8 mouse cellular contexts compared by ENCODE assay signal in genomic region chr7:127019306-127019960, GRCm38 (mm10). TPM values are rescaled to one million over a fixed set of nuclear protein-coding genes. Genes with fewer than 3 reads are reported as not detected.
DNase-seq lines count a peak whose midpoint lies in the region; ATAC-seq and TF ChIP-seq lines count a peak whose summit lies in the region.
"Had no signal": no experiment of that assay in that cellular context is flagged by ENCODE, and none has a peak within 500 bp of the region (broad histone marks: within the 10 kb centered on the region; RNA-seq: fewer than 3 reads in every experiment).

No protein-coding gene starts in this region.

- H3K9ac ChIP-seq in kidney, embryonic 16.5 days (replicated peaks; ENCODE audit: low read length) = peak overlapping the region; percentile 64
- peak overlapping the region; percentile 78 for H3K9ac ChIP-seq in embryonic facial prominence, embryonic 14.5 days (ENCODE audit: low read depth, low read length)
- H3K9ac ChIP-seq in hindbrain, embryonic 16.5 days (ENCODE audit: low read depth, low read length) = peak overlapping the region; percentile 83
- peak overlapping the region; percentile 82 for H3K9ac ChIP-seq in neural tube, embryonic 13.5 days

- no peak for ATAC-seq in kidney, embryonic 16.5 days (ENCODE audit: low FRiP score, low TSS enrichment)
- ATAC-seq in embryonic facial prominence, embryonic 14.5 days (ENCODE audit: low read depth) = no peak
- ATAC-seq in hindbrain, embryonic 16.5 days = no peak
- ATAC-seq in neural tube, embryonic 13.5 days (ENCODE audit: low read depth) = no peak

- peaks cover 32% of the 10 kb centered on the region for H3K36me3 ChIP-seq in kidney, embryonic 16.5 days (ENCODE audit: insufficient read depth, low read length)
- no peaks in the 10 kb centered on the region for H3K36me3 ChIP-seq in kidney, adult 2 months (ENCODE audit: control insufficient read depth, insufficient read depth, low read length)
- peaks cover 40% of the 10 kb centered on the region for H3K36me3 ChIP-seq in embryonic facial prominence, embryonic 14.5 days (ENCODE audit: control insufficient read depth, insufficient read depth, low read length)
- H3K36me3 ChIP-seq in hindbrain, embryonic 16.5 days (ENCODE audit: control insufficient read depth, insufficient read depth, low read length) = peaks cover 14% of the 10 kb centered on the region
- H3K36me3 ChIP-seq in neural tube, embryonic 13.5 days = peaks cover 40% of the 10 kb centered on the region

- TF ChIP-seq CTCF in kidney, adult 2 months (conservative IDR thresholded peaks at IDR 0.05; ENCODE audit: insufficient read depth, insufficient read length, low read depth, low read length) = no peak

- WGBS in kidney, embryonic 16.5 days = 75% methylated on average over 14 of the region's 14 CpGs
- 80% methylated on average over 14 of the region's 14 CpGs for WGBS in kidney, adult 2 months
- WGBS in embryonic facial prominence, embryonic 14.5 days = 55% methylated on average over 10 of the region's 14 CpGs
- 80% methylated on average over 14 of the region's 14 CpGs for WGBS in hindbrain, embryonic 16.5 days
- 81% methylated on average over 14 of the region's 14 CpGs for WGBS in neural tube, embryonic 13.5 days

- peak overlapping the region; percentile 63 for H3K4me2 ChIP-seq in kidney, embryonic 16.5 days (replicated peaks; ENCODE audit: low read depth, low read length)
- H3K4me2 ChIP-seq in embryonic facial prominence, embryonic 14.5 days (ENCODE audit: low read depth, low read length) = peak overlapping the region; percentile 83
- peak overlapping the region; percentile 91 for H3K4me2 ChIP-seq in hindbrain, embryonic 16.5 days (ENCODE audit: low read length)
- peak overlapping the region; percentile 71 for H3K4me2 ChIP-seq in neural tube, embryonic 13.5 days

- peaks cover 82% of the 10 kb centered on the region for H3K4me1 ChIP-seq in kidney, embryonic 16.5 days (ENCODE audit: insufficient read depth, low read length)
- peaks cover 11% of the 10 kb centered on the region for H3K4me1 ChIP-seq in kidney, adult 2 months (ENCODE audit: control insufficient read depth, insufficient read depth, low read length)
- H3K4me1 ChIP-seq in embryonic facial prominence, embryonic 14.5 days (ENCODE audit: control insufficient read depth, insufficient read depth, low read length) = peaks cover 41% of the 10 kb centered on the region
- peaks cover 64% of the 10 kb centered on the region for H3K4me1 ChIP-seq in hindbrain, embryonic 16.5 days (ENCODE audit: control insufficient read depth, insufficient read depth, low read depth, low read length)
- peaks cover 90% of the 10 kb centered on the region for H3K4me1 ChIP-seq in neural tube, embryonic 13.5 days (replicated peaks)

- DNase-seq in kidney, adult 2 months = no peak
- DNase-seq in embryonic facial prominence, embryonic 14.5 days (ENCODE audit: low spot score) = no peak
- no peak for DNase-seq in layer of hippocampus, postnatal 10 days (ENCODE audit: low spot score in 2 of 2)
- no peak for DNase-seq in adrenal gland, postnatal 4 days (ENCODE audit: low spot score in 2 of 2)

- no peak overlapping the region for H3K27ac ChIP-seq in kidney, embryonic 16.5 days (ENCODE audit: low read length)
- H3K27ac ChIP-seq in kidney, adult 2 months (ENCODE audit: insufficient read depth, low read depth, low read length) = no peak overlapping the region
- H3K27ac ChIP-seq in embryonic facial prominence, embryonic 14.5 days (replicated peaks; ENCODE audit: low read depth, low read length) = peak overlapping the region; percentile 84
- peak overlapping the region; percentile 21; the same call in 1 of the 2 replicates for H3K27ac ChIP-seq in hindbrain, embryonic 16.5 days (ENCODE audit: low read depth, low read length)
- H3K27ac ChIP-seq in neural tube, embryonic 13.5 days (replicated peaks) = no peak overlapping the region

- no peaks in the 10 kb centered on the region for H3K9me3 ChIP-seq in kidney, embryonic 16.5 days (ENCODE audit: low read length)
- no peaks in the 10 kb centered on the region for H3K9me3 ChIP-seq in embryonic facial prominence, embryonic 14.5 days (ENCODE audit: control insufficient read depth, low read length)
- H3K9me3 ChIP-seq in hindbrain, embryonic 16.5 days (ENCODE audit: control insufficient read depth, low read length) = no peaks in the 10 kb centered on the region
- H3K9me3 ChIP-seq in neural tube, embryonic 13.5 days = no peaks in the 10 kb centered on the region
- H3K9me3 ChIP-seq: G1E had no signal

- H3K27me3 ChIP-seq in kidney, embryonic 16.5 days (ENCODE audit: insufficient read depth, low read length) = no peaks in the 10 kb centered on the region
- no peaks in the 10 kb centered on the region for H3K27me3 ChIP-seq in kidney, adult 2 months (replicated peaks; ENCODE audit: control insufficient read depth, insufficient read depth, low read length)
- H3K27me3 ChIP-seq in embryonic facial prominence, embryonic 14.5 days (replicated peaks; ENCODE audit: control insufficient read depth, insufficient read depth, low read length) = no peaks in the 10 kb centered on the region
- no peaks in the 10 kb centered on the region for H3K27me3 ChIP-seq in hindbrain, embryonic 16.5 days (replicated peaks; ENCODE audit: control insufficient read depth, insufficient read depth, low read length)
- no peaks in the 10 kb centered on the region for H3K27me3 ChIP-seq in neural tube, embryonic 13.5 days

- H3K4me3 ChIP-seq in kidney, embryonic 16.5 days (ENCODE audit: low read length) = no peak overlapping the region
- no peak overlapping the region for H3K4me3 ChIP-seq in kidney, adult 2 months (ENCODE audit: insufficient read depth, low read depth, low read length)
- peak overlapping the region; percentile 59 for H3K4me3 ChIP-seq in embryonic facial prominence, embryonic 14.5 days (ENCODE audit: low read depth, low read length)
- H3K4me3 ChIP-seq in hindbrain, embryonic 16.5 days (ENCODE audit: low read length) = peak overlapping the region; percentile 59
- peak overlapping the region; percentile 54 for H3K4me3 ChIP-seq in neural tube, embryonic 13.5 days

- TF ChIP-seq POLR2A in kidney, adult 2 months (IDR thresholded peaks at IDR 0.05; ENCODE audit: low read depth, low read length) = no peak

RNA-seq across cellular contexts. Expression of gene Gm42742, which starts 1.5 kb away (rescaled TPM):
- 34.7 and 51.6 TPM in 2 replicates for polyA plus RNA-seq in kidney, embryonic 16.5 days (2015; fragmentation: Nextera tagmentation; extraction: Ambion mirVana)
- 21.2 and 28.9 TPM in 2 replicates for polyA plus RNA-seq in kidney, adult 2 months (2012; rRNA removed)
- 53.5 and 66.6 TPM in 2 replicates for polyA plus RNA-seq in embryonic facial prominence, embryonic 14.5 days (2014; fragmentation: Nextera tagmentation; extraction: Ambion mirVana)
- polyA plus RNA-seq in hindbrain, embryonic 16.5 days (2015; fragmentation: Nextera tagmentation; extraction: Ambion mirVana) = 47.5 and 81.5 TPM in 2 replicates
- 47.8 and 81.0 TPM in 2 replicates for polyA plus RNA-seq in neural tube, embryonic 13.5 days (2015; fragmentation: Nextera tagmentation; extraction: Ambion mirVana)
- 10 to 100 TPM; 33.4 to 34.8 TPM for total RNA-seq in layer of hippocampus, postnatal 10 days (2021)
- total RNA-seq in adrenal gland, postnatal 4 days (2021) = 10 to 100 TPM; 34.8 to 36.6 TPM

RNA-seq across cellular contexts. Expression of gene Prrt2, which starts 1.6 kb away (rescaled TPM):
- polyA plus RNA-seq in kidney, embryonic 16.5 days (2015; fragmentation: Nextera tagmentation; extraction: Ambion mirVana) = 5.4 and 6.0 TPM in 2 replicates
- polyA plus RNA-seq in kidney, adult 2 months (2012; rRNA removed) = 3.6 and 4.6 TPM in 2 replicates
- 19.5 and 21.6 TPM in 2 replicates for polyA plus RNA-seq in embryonic facial prominence, embryonic 14.5 days (2014; fragmentation: Nextera tagmentation; extraction: Ambion mirVana)
- 71.4 and 84.6 TPM in 2 replicates for polyA plus RNA-seq in hindbrain, embryonic 16.5 days (2015; fragmentation: Nextera tagmentation; extraction: Ambion mirVana)
- 22.0 TPM in 2 replicates for polyA plus RNA-seq in neural tube, embryonic 13.5 days (2015; fragmentation: Nextera tagmentation; extraction: Ambion mirVana)
- 100 to 1,000 TPM; 146 to 184 TPM for total RNA-seq in layer of hippocampus, postnatal 10 days (2021)
- 10 to 100 TPM in 1 of 2 experiments, 1 to 10 TPM in 1; 7.4 to 11.1 TPM for total RNA-seq in adrenal gland, postnatal 4 days (2021)

RNA-seq across cellular contexts. Expression of gene Pagr1a, which starts 2.3 kb away (rescaled TPM):
- 61.3 and 88.7 TPM in 2 replicates for polyA plus RNA-seq in kidney, embryonic 16.5 days (2015; fragmentation: Nextera tagmentation; extraction: Ambion mirVana)
- polyA plus RNA-seq in kidney, adult 2 months (2012; rRNA removed) = 2.8 and 17.6 TPM in 2 replicates
- polyA plus RNA-seq in embryonic facial prominence, embryonic 14.5 days (2014; fragmentation: Nextera tagmentation; extraction: Ambion mirVana) = 12.8 and 30.5 TPM in 2 replicates
- 26.9 and 55.8 TPM in 2 replicates for polyA plus RNA-seq in hindbrain, embryonic 16.5 days (2015; fragmentation: Nextera tagmentation; extraction: Ambion mirVana)
- 49.5 and 50.4 TPM in 2 replicates for polyA plus RNA-seq in neural tube, embryonic 13.5 days (2015; fragmentation: Nextera tagmentation; extraction: Ambion mirVana)
- total RNA-seq in layer of hippocampus, postnatal 10 days (2021) = 10 to 100 TPM; 24.9 to 34.2 TPM
- total RNA-seq in adrenal gland, postnatal 4 days (2021) = 10 to 100 TPM; 12.4 to 15.4 TPM

RNA-seq across cellular contexts. Expression of gene Pagr1b, which starts 3.1 kb away (rescaled TPM):
- polyA plus RNA-seq in kidney, embryonic 16.5 days (2015; fragmentation: Nextera tagmentation; extraction: Ambion mirVana) = 1.2 TPM in 1 of 2 replicates, not detected in the other
- 0.91 and 1.3 TPM in 2 replicates for polyA plus RNA-seq in kidney, adult 2 months (2012; rRNA removed)
- polyA plus RNA-seq in embryonic facial prominence, embryonic 14.5 days (2014; fragmentation: Nextera tagmentation; extraction: Ambion mirVana) = 0.39 TPM in 1 of 2 replicates, not detected in the other
- 0.31 TPM in 1 of 2 replicates, not detected in the other for polyA plus RNA-seq in hindbrain, embryonic 16.5 days (2015; fragmentation: Nextera tagmentation; extraction: Ambion mirVana)
- 0.50 and 0.61 TPM in 2 replicates for polyA plus RNA-seq in neural tube, embryonic 13.5 days (2015; fragmentation: Nextera tagmentation; extraction: Ambion mirVana)
- under 1 TPM in 1 of 2 experiments, not detected in 1; 0.62 TPM for total RNA-seq in layer of hippocampus, postnatal 10 days (2021)
- total RNA-seq in adrenal gland, postnatal 4 days (2021) = 1 to 10 TPM; 3.5 to 8.3 TPM
- total RNA-seq: G1E had no signal

RNA-seq across cellular contexts. Expression of gene Mvp, which starts 5.0 kb away (rescaled TPM):
- polyA plus RNA-seq in kidney, embryonic 16.5 days (2015; fragmentation: Nextera tagmentation; extraction: Ambion mirVana) = 19.7 and 21.4 TPM in 2 replicates
- polyA plus RNA-seq in kidney, adult 2 months (2012; rRNA removed) = 56.9 and 66.9 TPM in 2 replicates
- polyA plus RNA-seq in embryonic facial prominence, embryonic 14.5 days (2014; fragmentation: Nextera tagmentation; extraction: Ambion mirVana) = 9.5 and 9.9 TPM in 2 replicates
- 3.9 and 4.8 TPM in 2 replicates for polyA plus RNA-seq in hindbrain, embryonic 16.5 days (2015; fragmentation: Nextera tagmentation; extraction: Ambion mirVana)
- 6.6 and 7.2 TPM in 2 replicates for polyA plus RNA-seq in neural tube, embryonic 13.5 days (2015; fragmentation: Nextera tagmentation; extraction: Ambion mirVana)
- 1 to 10 TPM; 5.6 to 6.2 TPM for total RNA-seq in layer of hippocampus, postnatal 10 days (2021)
- 10 to 100 TPM; 67.1 to 68.4 TPM for total RNA-seq in adrenal gland, postnatal 4 days (2021)

Comparison
In these comparisons a context has a peak if more than half of its experiments do, and no peak if none do; other contexts are left out.
1. H3K27ac ChIP-seq: peak in embryonic facial prominence, embryonic 14.5 days (single experiment) and hindbrain, embryonic 16.5 days (single experiment); none in kidney, embryonic 16.5 days (single experiment), kidney, adult 2 months (single experiment) and neural tube, embryonic 13.5 days (single experiment).
2. H3K4me3 ChIP-seq: peak in embryonic facial prominence, embryonic 14.5 days (single experiment), hindbrain, embryonic 16.5 days (single experiment) and neural tube, embryonic 13.5 days (single experiment); none in kidney, embryonic 16.5 days (single experiment) and kidney, adult 2 months (single experiment).
3. Peak in every context shown above with its lines, with median percentiles within 50 percentile points of each other: H3K4me2 ChIP-seq and H3K9ac ChIP-seq.